Mouse (Mus musculus): ENCODE measurements around the gene Fgf7. TPM values are rescaled to one million over a fixed set of nuclear protein-coding genes. Genes with fewer than 3 reads are reported as not detected.

Fgf7 gene
- polyA plus RNA-seq, 1 experiment, result 2.1 TPM

DNA sequence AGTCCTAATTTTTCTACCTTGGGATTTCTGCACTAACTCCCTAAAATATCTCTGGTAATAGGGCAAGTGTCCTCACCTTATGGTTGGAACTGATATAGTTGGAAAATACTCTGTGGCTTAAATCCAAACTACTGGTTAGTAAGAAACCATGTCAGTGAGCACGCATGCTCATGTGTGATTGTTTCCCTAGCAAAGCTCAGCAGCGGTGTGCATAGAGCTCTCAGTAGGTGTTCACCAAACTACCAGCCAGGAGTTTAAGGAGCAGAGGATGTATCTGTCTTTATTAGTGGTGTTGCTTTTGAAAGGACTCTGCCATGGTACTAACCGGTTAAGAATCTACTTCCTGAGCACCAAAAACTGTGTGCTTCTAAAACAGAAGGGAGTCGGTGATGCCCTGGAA is 1.7 kb downstream of the Fgf7 start:
- TF ChIP-seq POLR2A (IDR thresholded peaks at IDR 0.05; ENCODE audit: borderline replicate concordance, extremely low read depth, insufficient read depth, insufficient read length, poor library complexity, severe bottlenecking) (no peak), CTCF (IDR thresholded peaks at IDR 0.05; ENCODE audit: borderline replicate concordance, extremely low read depth, insufficient read depth, insufficient read length) (no peak)
- DNase-seq (ENCODE audit: low read depth), result no peak

DNA sequence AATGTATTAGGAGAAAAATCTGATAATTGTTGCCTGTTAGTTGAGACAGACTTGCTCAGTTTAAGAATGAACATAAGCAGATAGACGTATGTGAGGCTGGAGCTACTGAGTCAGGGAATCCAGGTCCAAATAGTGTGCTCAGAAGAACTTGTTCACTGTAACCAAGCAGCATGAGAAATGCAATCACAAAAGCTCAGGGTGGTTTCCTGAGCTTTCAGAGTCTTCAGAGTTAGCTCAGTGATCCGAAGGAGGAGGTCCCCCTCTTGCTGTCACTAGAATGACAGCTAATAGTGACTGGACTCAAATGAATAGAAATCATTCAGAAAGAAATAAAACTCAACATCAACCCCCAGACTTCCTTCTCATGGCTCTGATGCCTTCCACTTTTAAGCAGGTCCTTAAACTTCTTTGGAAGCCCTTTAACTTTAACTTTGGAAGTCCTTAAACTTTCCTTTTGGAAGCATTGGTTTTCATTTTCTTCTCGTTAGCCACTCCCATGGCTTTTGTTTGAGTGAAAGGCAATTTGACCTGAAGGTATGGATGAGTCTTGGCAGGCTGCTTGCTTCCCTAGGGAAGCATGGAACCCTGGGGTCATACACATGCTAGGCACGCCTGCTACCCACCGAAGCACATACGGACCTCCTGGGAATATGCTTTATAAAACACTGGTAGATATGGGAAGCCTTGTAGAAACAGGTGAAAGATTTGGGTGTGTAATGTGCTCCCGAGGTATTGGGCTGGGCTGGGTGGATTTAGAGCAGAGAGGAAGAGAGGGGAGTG is 4.0 kb downstream of the Fgf7 start:
- no peak for DNase-seq (ENCODE audit: low read depth)
- TF ChIP-seq POLR2A (IDR thresholded peaks at IDR 0.05; ENCODE audit: borderline replicate concordance, extremely low read depth, insufficient read depth, insufficient read length, poor library complexity, severe bottlenecking) (no peak), CTCF (IDR thresholded peaks at IDR 0.05; ENCODE audit: borderline replicate concordance, extremely low read depth, insufficient read depth, insufficient read length) (no peak)

DNA sequence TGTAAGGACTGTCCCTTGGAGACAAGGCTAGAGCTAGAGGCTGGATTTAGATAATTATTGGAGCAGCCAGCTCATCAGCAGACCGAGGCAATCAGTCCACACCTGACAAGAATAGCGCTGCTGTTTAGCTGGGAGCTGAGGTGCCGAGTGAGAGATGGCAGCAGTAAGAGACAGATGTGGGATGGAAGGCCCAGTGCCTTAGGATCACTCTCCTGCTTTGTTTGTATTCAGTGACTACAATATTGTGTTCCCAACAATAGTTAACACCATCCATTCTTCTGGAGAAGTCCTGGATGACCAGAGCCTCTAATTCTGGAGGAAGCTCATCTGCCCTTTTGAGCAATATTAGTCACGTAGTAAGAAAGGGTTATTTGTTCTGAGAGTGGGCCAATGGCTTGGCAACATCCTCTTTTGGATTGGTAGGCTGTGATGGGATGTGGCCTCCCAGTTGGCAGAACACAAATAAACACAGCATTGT is 5.0 kb downstream of the Fgf7 start:
- no peak for DNase-seq (ENCODE audit: low read depth)
- TF ChIP-seq CTCF (IDR thresholded peaks at IDR 0.05; ENCODE audit: borderline replicate concordance, extremely low read depth, insufficient read depth, insufficient read length), result no peak
- no peak for TF ChIP-seq POLR2A (IDR thresholded peaks at IDR 0.05; ENCODE audit: borderline replicate concordance, extremely low read depth, insufficient read depth, insufficient read length, poor library complexity, severe bottlenecking)

DNA sequence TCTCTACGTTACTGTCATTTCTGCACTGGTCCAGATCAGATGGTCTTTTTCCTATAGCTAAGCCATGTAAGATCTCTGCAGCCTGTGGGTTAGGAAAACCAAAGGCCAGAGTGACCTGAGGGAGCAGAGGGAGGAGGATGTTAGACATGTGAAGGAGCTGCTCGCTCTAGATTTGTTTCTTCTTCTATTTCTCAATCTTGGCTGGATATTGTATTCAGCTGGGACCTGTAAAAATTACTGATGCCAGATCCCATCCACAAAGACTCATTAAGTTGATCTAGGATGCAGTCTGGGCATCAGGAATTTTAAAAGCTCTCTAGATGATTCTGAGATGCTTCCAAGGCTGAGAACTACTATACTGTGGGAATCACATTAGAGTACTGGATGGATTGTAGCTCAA is 6.2 kb downstream of the Fgf7 start:
- no peak for DNase-seq (ENCODE audit: low read depth)
- no peak for TF ChIP-seq CTCF (IDR thresholded peaks at IDR 0.05; ENCODE audit: borderline replicate concordance, extremely low read depth, insufficient read depth, insufficient read length)
- no peak for TF ChIP-seq POLR2A (IDR thresholded peaks at IDR 0.05; ENCODE audit: borderline replicate concordance, extremely low read depth, insufficient read depth, insufficient read length, poor library complexity, severe bottlenecking)

DNA sequence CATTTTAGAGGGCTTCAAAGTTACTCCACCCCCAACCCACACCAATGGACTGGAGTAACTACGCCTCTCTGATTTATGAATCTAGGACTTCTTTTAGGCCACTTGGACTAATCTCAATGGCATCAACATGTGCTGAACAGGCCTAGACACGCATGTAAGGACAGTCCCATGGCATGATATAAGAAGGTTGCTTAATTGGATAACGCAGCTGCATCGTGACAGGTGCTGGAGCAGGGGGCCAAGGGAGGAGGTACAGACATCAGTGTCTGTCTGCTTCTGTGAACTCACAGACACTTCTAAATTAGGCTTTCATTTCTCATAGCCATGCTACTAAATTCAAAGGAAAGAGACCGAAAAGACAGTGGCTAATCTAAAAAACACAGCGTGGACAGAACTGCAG is 6.8 kb downstream of the Fgf7 start:
- TF ChIP-seq POLR2A (IDR thresholded peaks at IDR 0.05; ENCODE audit: borderline replicate concordance, extremely low read depth, insufficient read depth, insufficient read length, poor library complexity, severe bottlenecking), result no peak
- TF ChIP-seq CTCF (IDR thresholded peaks at IDR 0.05; ENCODE audit: borderline replicate concordance, extremely low read depth, insufficient read depth, insufficient read length), result no peak
- DNase-seq (ENCODE audit: low read depth), result no peak

DNA sequence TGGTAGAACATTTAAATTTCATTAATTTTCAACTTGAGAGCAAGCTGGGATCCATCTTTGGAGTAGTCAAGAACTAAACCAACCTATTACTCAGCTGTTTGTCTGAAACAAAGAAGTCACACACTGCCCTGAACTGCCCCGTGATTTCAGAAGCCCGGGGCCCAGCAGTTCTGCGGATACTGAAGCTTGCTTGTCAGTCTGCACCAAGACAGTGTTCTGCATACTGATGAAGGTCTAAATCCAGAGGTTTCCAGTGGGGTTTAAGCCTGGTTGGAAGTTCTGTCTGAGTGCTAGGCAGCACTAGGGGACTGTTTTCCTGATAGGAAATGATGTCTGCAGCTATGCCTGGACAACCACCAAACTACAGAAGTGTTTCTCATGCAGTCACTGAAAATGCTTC is 8.2 kb downstream of the Fgf7 start:
- TF ChIP-seq POLR2A (IDR thresholded peaks at IDR 0.05; ENCODE audit: borderline replicate concordance, extremely low read depth, insufficient read depth, insufficient read length, poor library complexity, severe bottlenecking) (no peak), CTCF (IDR thresholded peaks at IDR 0.05; ENCODE audit: borderline replicate concordance, extremely low read depth, insufficient read depth, insufficient read length) (no peak)
- DNase-seq (ENCODE audit: low read depth), result peak; percentile 17

DNA sequence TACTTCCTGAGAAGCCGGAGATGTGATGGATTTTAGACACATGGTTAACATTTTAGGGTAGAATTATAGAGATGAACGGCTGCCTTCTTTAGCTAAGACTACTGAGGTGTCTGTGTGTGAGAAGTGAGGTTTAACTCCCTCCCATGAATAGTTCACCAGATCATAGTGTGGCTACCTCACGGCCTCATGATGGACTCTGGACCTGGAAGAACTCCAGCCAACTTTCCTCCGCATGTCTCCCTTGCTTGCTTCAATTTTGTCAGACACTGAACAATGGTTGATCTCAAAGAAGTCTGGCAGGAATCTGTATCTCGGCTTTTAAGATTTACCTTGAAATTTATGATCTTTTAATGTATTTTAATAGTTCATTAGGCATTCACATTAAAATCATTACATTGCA is 11.2 kb downstream of the Fgf7 start:
- DNase-seq (ENCODE audit: low read depth), result no peak
- TF ChIP-seq POLR2A (IDR thresholded peaks at IDR 0.05; ENCODE audit: borderline replicate concordance, extremely low read depth, insufficient read depth, insufficient read length, poor library complexity, severe bottlenecking) (no peak), CTCF (IDR thresholded peaks at IDR 0.05; ENCODE audit: borderline replicate concordance, extremely low read depth, insufficient read depth, insufficient read length) (no peak)

DNA sequence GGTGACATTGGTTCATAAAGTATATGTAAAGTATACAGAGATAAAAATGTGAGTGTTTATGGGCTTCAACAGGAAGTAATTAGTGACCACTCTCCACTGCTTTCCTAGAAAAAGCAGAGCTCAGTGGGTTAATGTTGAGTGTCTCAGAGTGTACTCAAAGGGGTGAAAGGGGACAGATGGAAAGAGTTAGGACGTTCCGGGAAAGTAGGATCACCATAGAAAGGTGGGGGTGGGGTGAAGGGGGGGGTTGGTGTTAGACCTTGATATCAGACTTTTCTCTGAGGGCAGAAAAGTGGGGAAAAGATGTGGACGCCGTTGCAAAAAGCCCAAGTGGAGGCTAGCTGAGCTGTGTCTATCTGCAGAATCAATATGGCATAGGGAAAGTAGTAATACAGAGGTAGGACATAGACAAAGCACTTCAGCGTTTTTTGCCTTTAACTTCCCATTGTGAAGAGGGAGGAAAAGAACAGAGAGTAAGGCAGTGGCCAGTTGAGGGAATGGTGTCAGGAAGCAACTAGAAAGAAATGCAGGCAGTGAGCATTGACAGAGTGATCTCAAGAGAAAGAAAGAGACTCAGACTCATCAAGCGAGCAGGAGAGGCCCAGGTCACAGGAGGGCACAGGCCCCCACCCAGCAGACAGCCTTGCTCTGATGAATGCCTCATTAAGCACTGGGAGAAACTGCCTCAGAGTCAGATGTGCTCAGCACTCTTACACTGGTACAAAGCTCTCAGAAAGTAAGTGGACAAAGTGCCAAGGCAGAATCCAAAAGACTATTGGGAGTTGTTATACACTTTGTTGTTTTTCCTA is 18.5 kb downstream of the Fgf7 start:
- DNase-seq (ENCODE audit: low read depth), result peak; percentile 18
- TF ChIP-seq CTCF (IDR thresholded peaks at IDR 0.05; ENCODE audit: borderline replicate concordance, extremely low read depth, insufficient read depth, insufficient read length), result no peak
- no peak for TF ChIP-seq POLR2A (IDR thresholded peaks at IDR 0.05; ENCODE audit: borderline replicate concordance, extremely low read depth, insufficient read depth, insufficient read length, poor library complexity, severe bottlenecking)

DNA sequence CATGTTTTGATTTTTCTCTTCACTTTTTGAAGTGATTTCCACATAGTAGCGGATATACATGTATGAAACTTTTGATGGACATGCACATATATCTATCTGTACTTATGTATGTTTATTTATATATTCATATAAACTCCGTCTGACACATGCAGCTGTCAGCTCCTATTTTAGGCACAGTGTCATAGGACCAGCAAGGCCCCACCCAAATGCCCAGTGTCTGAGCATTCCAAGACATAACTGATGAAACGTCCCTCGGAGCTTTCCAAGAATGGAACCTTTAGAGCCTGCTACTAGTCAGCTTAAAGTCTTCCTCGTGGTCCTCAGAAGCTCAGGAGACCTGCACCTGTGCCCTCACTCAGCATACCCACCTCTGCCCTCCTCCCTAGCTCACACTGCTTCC is 19.2 kb downstream of the Fgf7 start:
- DNase-seq (ENCODE audit: low read depth), result no peak
- no peak for TF ChIP-seq CTCF (IDR thresholded peaks at IDR 0.05; ENCODE audit: borderline replicate concordance, extremely low read depth, insufficient read depth, insufficient read length)
- TF ChIP-seq POLR2A (IDR thresholded peaks at IDR 0.05; ENCODE audit: borderline replicate concordance, extremely low read depth, insufficient read depth, insufficient read length, poor library complexity, severe bottlenecking), result no peak

DNA sequence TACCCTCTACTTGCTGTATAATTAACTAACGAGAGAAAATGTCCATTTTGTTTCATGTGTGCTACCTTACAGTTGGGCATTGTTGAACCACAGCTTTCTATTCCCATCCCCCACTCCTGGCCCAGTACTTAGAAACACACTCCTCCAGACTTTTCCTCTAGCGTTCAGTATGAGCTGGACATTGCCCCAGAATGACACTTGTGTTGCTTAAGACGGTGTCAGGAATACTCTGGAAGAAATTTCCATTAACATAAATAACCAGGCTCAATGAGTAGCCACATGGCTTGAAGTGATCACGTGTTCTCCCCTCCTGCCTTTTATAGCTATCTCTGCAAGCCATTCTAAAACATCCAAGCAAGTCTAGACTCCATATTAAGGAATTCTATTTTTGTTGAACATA is 26.1 kb downstream of the Fgf7 start:
- peak; percentile 72 for DNase-seq (ENCODE audit: low read depth)
- TF ChIP-seq CTCF (IDR thresholded peaks at IDR 0.05; ENCODE audit: borderline replicate concordance, extremely low read depth, insufficient read depth, insufficient read length), result no peak
- no peak for TF ChIP-seq POLR2A (IDR thresholded peaks at IDR 0.05; ENCODE audit: borderline replicate concordance, extremely low read depth, insufficient read depth, insufficient read length, poor library complexity, severe bottlenecking)

DNA sequence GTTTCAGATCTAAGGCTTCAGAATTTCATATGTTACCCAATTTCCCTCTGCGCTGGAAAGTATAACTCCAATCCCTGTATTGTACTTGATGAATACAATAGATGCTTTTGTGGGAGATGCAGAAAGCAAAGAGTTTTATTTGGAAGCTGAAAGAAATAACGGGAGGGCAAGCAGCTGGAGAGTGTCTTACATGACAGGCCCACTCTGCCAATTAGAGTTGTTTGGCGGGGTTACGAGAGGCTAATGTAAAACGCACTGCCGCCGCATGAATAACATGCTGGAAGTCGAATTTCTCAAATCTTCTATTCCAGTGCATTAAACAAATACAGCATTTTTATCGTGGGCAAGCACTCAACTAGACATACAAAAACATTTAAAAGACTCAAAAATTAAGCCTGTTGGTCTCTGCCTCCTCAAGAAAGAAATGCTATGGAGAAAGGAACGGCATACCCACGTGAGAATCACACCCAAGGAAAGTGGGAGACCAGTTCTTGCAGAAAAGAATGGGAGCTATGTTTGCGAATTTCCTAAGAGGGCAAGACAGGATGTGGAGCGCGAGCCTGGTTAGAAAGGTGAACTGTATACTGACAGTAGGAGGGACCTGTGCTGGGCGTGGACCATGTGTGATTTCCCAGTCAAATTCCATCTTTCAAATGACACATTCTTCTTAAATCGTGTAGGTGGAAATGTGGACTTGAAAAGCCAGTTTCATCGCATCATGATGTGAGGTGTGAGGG is 26.7 kb downstream of the Fgf7 start:
- DNase-seq (ENCODE audit: low read depth), result peak; percentile 86
- TF ChIP-seq POLR2A (IDR thresholded peaks at IDR 0.05; ENCODE audit: borderline replicate concordance, extremely low read depth, insufficient read depth, insufficient read length, poor library complexity, severe bottlenecking), result no peak
- no peak for TF ChIP-seq CTCF (IDR thresholded peaks at IDR 0.05; ENCODE audit: borderline replicate concordance, extremely low read depth, insufficient read depth, insufficient read length)
